Mouse (Mus musculus): ENCODE data around the gene Csf2rb. TPM values are rescaled to one million over a fixed set of nuclear protein-coding genes. Genes with fewer than 3 reads are reported as not detected.
"Not testable (repeated sequence)": the region's sequence is repeated elsewhere in the genome, so short reads cannot be mapped to it uniquely, and the experiment has no call there.

Gene Csf2rb
- polyA plus RNA-seq (2016; fragmentation: Nextera tagmentation; extraction: Ambion mirVana): 0.90 and 0.91 TPM in 2 replicates

DNA sequence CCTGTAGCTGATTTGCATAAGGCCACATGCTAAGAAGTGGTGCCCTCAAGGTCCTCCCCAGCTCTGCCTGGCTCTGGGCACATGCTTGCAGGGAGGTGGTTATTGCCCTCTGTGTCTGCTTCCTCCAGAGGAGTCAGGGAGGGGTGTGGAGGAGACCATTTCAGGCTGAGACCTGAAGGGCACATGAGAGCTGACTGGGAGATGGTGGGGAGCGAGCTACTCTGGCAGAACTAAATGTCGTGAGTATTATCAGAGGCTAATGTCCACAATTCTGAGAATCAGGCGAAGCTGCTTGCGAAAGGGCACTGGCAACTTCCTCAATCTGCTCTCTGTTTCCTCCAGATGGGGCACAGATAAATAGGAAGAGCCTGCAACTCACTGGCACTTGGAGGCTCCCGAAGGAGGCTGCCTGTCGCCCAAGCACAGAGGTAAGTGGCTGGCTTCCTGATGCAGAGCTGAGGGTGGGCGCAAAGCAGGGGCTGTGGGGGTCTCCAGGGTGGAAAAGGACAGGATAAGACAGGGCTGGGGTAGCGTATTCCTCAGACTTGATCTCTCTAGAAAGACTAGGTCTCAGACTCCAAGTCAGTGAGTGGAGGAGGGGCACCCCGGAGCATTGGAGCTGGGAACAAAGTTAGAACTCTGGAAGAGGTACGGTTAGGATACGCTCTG lies at the start of gene Csf2rb:
Gene Csf2rb, plus strand, starts transcription at position 82 of the 669 bp plus-strand sequence.
- H3K4me3 ChIP-seq (replicated peaks): no peak within 1 kb of the TSS
- no peaks in the 10 kb centered on the region for H3K9me3 ChIP-seq
- peaks cover 5% of the 10 kb centered on the region; the same call in 1 of the 2 replicates for H3K4me1 ChIP-seq
- H3K4me2 ChIP-seq: no peak within 1 kb of the TSS
- no peaks in the 10 kb centered on the region for H3K36me3 ChIP-seq (replicated peaks)
- no peak for ATAC-seq (ENCODE audit: low FRiP score)
- no peak within 1 kb of the TSS for H3K9ac ChIP-seq
- H3K27ac ChIP-seq: no peak within 1 kb of the TSS
- no peaks in the 10 kb centered on the region for H3K27me3 ChIP-seq
- WGBS: 83% methylated on average over 11 of the region's 11 CpGs

DNA sequence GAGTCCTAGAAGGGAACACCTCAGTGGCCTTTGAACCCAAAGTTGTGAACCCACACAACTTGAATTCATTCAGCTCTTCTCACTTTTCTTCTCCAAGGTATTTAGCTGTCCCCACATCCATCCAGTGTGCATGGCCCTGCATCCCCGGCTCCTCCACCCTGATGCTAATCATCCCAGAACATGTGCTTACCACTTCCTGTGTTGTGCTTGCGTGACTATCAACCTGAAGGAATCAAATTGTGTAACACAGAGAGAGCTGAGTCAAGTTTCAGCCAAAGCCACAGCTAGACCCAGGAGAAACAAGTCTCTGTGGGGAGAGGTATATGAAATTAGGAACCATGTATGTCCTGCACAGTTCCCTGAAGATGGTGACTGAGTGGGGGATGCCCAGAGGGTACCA lies 47.2 kb upstream of the Csf2rb start:
- H3K4me2 ChIP-seq: no peak overlapping the region
- H3K9me3 ChIP-seq: no peaks in the 10 kb centered on the region
- no peaks in the 10 kb centered on the region for H3K36me3 ChIP-seq (replicated peaks)
- H3K4me1 ChIP-seq: no peaks in the 10 kb centered on the region
- H3K27me3 ChIP-seq: no peaks in the 10 kb centered on the region
- H3K9ac ChIP-seq: no peak overlapping the region
- no peak for ATAC-seq (ENCODE audit: low FRiP score)
- H3K4me3 ChIP-seq (replicated peaks): no peak overlapping the region
- WGBS: 84% methylated on average over 2 of the region's 2 CpGs
- H3K27ac ChIP-seq: no peak overlapping the region

DNA sequence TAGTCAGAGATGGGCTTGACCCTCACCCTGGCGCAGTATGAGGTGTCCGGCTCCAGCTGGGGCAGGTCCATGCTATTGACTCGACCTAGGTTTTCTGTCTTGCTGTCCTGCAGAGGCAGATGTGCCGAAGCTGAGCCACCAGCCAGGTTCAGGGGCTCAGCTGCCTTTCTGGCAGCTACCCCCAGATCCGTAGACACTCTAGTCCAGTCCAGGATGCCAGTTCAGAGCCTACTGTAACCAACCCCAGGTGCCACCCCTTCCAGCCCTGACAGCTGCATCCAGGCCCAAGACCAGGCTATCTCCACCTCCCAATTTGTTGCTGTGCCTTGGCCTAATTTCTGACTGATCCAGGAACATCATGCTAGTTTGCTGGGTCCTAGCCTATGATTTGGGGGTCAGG lies 37.6 kb upstream of the Csf2rb start:
- no peak for ATAC-seq (ENCODE audit: low FRiP score)
- no peak overlapping the region for H3K27ac ChIP-seq
- peaks cover 3% of the 10 kb centered on the region for H3K4me1 ChIP-seq
- H3K4me3 ChIP-seq (replicated peaks): no peak overlapping the region
- 84% methylated on average over 5 of the region's 5 CpGs for WGBS
- no peaks in the 10 kb centered on the region for H3K27me3 ChIP-seq
- no peak overlapping the region for H3K9ac ChIP-seq
- H3K4me2 ChIP-seq: no peak overlapping the region
- no peaks in the 10 kb centered on the region for H3K36me3 ChIP-seq (replicated peaks)
- H3K9me3 ChIP-seq: no peaks in the 10 kb centered on the region

DNA sequence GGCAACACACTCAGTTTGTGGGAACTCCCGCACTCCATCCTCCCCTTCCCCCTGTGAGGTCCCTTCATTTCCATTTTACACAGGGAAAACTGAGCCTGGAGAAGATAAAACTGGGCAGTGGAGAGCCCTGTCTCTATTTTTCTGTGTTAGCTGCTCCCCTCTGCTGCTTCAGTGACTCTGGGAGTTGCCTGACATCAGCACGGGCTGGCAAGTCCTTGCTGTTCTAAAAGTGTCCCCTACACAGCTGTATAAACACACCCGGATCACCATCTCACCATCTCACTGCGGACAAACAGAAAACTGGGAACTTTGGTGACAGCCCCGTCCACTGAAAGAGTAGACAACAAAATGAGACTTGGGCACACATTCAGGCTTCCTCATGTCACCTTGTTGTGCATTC lies 35.8 kb upstream of the Csf2rb start:
- H3K4me1 ChIP-seq; H3K27ac ChIP-seq; H3K36me3 ChIP-seq (replicated peaks); H3K9me3 ChIP-seq; ATAC-seq (ENCODE audit: low FRiP score); H3K9ac ChIP-seq; H3K4me2 ChIP-seq; H3K27me3 ChIP-seq; H3K4me3 ChIP-seq (replicated peaks): not testable (repeated sequence)
- WGBS: 82% methylated on average over 5 of the region's 5 CpGs

DNA sequence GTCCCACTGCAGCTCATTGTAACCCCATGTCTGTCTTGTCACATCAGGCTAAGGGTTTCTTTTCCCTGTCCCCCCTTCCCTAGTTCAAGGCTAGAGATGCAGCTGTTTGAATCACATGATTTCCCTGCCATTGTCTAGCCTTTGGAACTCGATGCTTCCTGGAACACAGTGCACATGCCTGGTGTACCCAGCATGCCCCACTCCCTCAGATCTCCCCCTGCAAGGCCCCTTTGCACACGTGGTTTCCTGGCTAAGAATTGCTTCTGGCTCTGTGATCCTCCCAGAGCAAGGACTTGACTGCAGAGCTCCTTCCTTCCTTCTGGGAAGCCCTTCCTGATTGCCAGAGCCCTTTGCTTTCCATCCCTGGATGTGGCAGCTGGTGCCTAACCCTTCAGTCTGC lies 32.3 kb upstream of the Csf2rb start:
- not testable (repeated sequence) for H3K27ac ChIP-seq, H3K4me2 ChIP-seq
- 13% methylated on average over 2 of the region's 2 CpGs for WGBS

DNA sequence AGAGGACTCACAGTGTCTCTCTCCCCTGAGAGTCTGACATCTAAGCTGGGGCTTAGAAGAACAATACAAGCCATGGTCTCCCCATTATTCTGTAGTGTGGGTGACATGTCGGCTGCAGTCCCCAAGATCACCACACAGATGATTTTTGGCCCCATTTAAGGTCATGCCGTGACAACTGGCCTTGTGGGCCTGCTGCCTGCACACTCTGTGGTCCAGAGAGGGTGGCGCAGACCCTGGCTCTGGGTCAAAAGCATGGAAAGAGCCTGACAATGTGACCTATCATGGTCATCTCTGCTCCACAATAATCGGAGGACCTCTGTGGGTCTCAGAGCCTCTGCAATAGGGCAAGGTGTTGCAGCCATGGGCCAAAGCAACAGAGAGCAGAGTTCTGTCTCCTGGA lies 31.8 kb upstream of the Csf2rb start:
- peaks cover 4% of the 10 kb centered on the region for H3K4me1 ChIP-seq
- H3K4me3 ChIP-seq (replicated peaks): no peak overlapping the region
- no peak overlapping the region for H3K27ac ChIP-seq
- WGBS: 86% methylated on average over 4 of the region's 4 CpGs
- H3K36me3 ChIP-seq (replicated peaks): no peaks in the 10 kb centered on the region
- no peaks in the 10 kb centered on the region for H3K27me3 ChIP-seq
- H3K4me2 ChIP-seq: no peak overlapping the region
- no peak overlapping the region for H3K9ac ChIP-seq
- H3K9me3 ChIP-seq: no peaks in the 10 kb centered on the region
- no peak for ATAC-seq (ENCODE audit: low FRiP score)

More for the DNA sequence above, 32.3 kb upstream of the Csf2rb start:
- H3K36me3 ChIP-seq (replicated peaks); H3K9me3 ChIP-seq; H3K9ac ChIP-seq; H3K4me1 ChIP-seq; H3K4me3 ChIP-seq (replicated peaks); H3K27me3 ChIP-seq; ATAC-seq (ENCODE audit: low FRiP score): not testable (repeated sequence)

DNA sequence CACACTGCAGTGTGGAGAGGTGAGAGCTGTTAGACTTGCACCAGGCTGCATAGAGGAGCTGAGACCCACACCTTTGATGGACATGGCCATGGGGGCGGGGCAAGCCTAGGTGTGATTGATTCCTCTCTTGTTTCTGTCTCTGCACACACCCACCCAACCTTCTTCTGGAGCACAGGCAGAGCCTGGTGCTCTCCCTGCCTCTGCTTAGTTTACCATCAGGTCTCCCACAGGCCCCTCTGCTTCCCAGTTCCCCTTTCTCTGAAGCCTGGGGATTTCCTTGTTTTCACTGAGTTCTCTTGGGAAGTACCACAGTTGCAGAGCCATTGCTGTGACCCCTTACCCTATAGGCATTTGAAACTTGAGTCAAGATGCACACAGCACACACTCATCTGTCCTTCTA lies 27.0 kb upstream of the Csf2rb start:
- Histone ChIP-seq H3K4me2 (no peak overlapping the region), H3K4me1 (no peaks in the 10 kb centered on the region), H3K36me3 (replicated peaks) (no peaks in the 10 kb centered on the region), H3K9me3 (no peaks in the 10 kb centered on the region), H3K9ac (no peak overlapping the region), H3K4me3 (replicated peaks) (no peak overlapping the region), H3K27ac (no peak overlapping the region), H3K27me3 (no peaks in the 10 kb centered on the region)
- no peak for ATAC-seq (ENCODE audit: low FRiP score)
- WGBS: 94% methylated on average over 1 of the region's 1 CpGs

DNA sequence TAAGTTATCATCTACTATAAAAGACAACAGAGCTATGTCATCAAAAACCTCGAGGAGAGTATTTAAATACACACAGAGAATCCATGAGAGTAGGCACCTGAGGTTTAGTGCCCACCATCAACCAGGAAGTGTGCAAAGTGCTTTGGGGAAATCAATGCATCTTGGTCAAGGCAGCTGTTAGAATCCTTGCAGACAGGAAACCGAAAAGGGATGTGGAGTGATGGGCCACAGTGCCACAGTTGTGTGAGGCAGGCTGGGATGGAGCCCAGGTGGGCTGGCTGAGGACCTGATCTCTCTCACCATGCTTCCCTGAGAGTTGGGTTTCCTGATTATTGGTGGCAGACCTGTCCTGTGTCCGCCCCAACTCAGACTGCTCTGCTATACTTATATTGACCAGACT lies 25.9 kb upstream of the Csf2rb start:
- H3K27me3 ChIP-seq: no peaks in the 10 kb centered on the region
- H3K27ac ChIP-seq: no peak overlapping the region
- no peaks in the 10 kb centered on the region for H3K36me3 ChIP-seq (replicated peaks)
- no peak overlapping the region for H3K4me3 ChIP-seq (replicated peaks)
- 77% methylated on average over 3 of the region's 3 CpGs for WGBS
- no peaks in the 10 kb centered on the region for H3K4me1 ChIP-seq
- H3K4me2 ChIP-seq: no peak overlapping the region
- H3K9ac ChIP-seq: no peak overlapping the region
- no peak for ATAC-seq (ENCODE audit: low FRiP score)
- H3K9me3 ChIP-seq: no peaks in the 10 kb centered on the region

DNA sequence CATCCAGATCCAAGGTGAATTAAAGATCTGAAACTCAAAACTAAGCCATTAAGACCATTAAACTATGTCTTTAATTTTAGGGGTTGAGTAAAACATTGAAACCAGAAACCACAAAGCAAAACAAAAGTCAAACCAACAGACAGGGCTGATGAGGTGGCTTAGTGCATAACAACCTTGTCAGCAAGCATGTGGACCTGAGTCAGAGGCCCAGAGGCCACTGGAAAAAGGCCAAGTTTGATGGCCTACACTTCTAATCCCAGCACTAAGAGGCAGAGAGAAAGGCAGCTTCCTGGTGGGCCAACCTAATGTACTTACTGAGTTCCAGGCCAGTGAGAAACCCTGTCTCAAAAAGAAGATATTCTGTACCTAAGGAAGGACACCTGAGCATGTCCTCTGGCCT lies 24.8 kb upstream of the Csf2rb start:
- no peak overlapping the region for H3K27ac ChIP-seq
- H3K27me3 ChIP-seq: no peaks in the 10 kb centered on the region
- H3K9me3 ChIP-seq: no peaks in the 10 kb centered on the region
- no peak overlapping the region for H3K9ac ChIP-seq
- no peak for ATAC-seq (ENCODE audit: low FRiP score)
- no peaks in the 10 kb centered on the region for H3K4me1 ChIP-seq
- no peak overlapping the region for H3K4me2 ChIP-seq
- H3K4me3 ChIP-seq (replicated peaks): no peak overlapping the region
- H3K36me3 ChIP-seq (replicated peaks): no peaks in the 10 kb centered on the region

DNA sequence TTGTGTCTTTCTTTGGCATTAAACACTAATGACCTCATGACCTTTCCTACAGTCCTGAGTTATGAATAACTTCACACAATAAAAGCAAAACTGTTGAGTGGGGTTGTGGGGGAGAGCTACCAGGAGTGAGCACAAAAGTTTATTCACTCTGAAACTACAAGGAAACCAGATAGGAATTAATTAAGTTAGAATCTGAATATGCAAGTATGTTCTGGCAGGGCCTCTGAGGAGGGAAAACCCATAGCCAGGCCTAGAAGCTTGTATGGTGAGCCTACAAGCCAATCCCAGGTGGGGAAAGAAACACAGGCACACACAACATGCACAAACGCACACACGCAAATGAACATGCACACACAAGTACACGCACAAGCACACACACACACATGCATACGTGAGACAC lies 22.8 kb upstream of the Csf2rb start:
- H3K27me3 ChIP-seq: no peaks in the 10 kb centered on the region
- H3K4me2 ChIP-seq: no peak overlapping the region
- no peak overlapping the region for H3K27ac ChIP-seq
- no peak for ATAC-seq (ENCODE audit: low FRiP score)
- H3K4me3 ChIP-seq (replicated peaks): no peak overlapping the region
- 93% methylated on average over 4 of the region's 4 CpGs for WGBS
- no peak overlapping the region for H3K9ac ChIP-seq
- H3K9me3 ChIP-seq: no peaks in the 10 kb centered on the region
- H3K36me3 ChIP-seq (replicated peaks): no peaks in the 10 kb centered on the region
- H3K4me1 ChIP-seq: no peaks in the 10 kb centered on the region

DNA sequence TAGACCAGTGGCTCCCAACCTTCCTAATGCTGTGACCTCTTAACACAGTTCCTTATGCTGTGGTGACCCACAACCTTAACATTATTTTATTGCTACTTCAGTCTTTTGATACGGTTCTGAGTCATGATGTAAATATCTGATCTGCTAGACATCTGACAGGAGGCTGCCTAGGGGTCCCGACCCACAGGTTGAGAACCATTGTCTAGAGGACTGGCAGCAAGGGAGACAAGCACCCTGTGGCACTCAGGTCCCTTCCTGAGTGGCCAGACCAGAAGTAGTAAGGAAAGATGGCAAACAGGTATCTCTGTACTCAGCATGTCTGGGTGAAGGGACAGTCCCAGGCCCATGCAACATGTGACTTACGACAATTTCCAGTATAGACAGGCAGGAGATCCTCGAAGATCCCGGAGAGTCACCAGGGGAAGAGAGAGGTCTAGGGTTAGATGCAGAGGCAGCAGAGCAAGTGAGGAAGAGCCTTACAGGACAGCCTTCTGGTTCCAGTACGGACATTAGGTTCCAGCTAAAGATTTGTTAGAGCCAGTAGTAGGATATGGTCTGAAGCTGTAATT lies 21.8 kb upstream of the Csf2rb start:
- no peaks in the 10 kb centered on the region for H3K27me3 ChIP-seq
- H3K9me3 ChIP-seq: no peaks in the 10 kb centered on the region
- WGBS: 87% methylated on average over 6 of the region's 6 CpGs
- H3K36me3 ChIP-seq (replicated peaks): no peaks in the 10 kb centered on the region
- ATAC-seq (ENCODE audit: low FRiP score): no peak
- H3K27ac ChIP-seq: no peak overlapping the region
- no peaks in the 10 kb centered on the region for H3K4me1 ChIP-seq
- H3K9ac ChIP-seq: no peak overlapping the region
- H3K4me2 ChIP-seq: no peak overlapping the region
- H3K4me3 ChIP-seq (replicated peaks): no peak overlapping the region

DNA sequence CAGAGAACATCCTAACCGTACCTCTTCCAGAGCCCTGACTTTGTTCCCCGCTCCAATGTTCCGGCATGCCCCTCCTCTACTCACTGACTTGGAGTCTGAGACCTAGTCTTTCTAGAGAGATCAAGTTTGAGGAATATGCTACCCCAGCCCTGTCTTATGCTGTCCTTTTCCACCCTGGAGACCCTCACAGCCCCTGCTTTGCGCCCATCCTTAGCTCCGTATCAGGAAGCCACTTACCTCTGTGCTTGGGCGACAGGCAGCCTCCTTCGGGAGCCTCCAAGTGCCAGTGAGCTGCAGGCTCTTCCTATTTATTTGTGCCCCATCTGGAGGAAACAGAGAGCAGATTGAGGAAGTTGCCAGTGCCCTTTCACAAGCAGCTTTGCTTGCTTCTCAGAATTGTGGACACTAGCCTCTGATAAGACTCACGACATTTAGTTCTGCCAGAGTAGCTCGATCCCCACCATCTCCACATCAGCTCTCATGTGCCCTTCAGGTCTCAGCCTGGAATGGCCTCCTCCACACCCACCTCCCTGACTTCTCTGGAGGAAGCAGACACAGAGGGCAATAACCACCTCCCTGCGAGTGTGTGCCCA lies 20.1 kb upstream of the Csf2rb start, which contains the start of gene Csf2rb2:
Gene Csf2rb2, minus strand, starts transcription at position 381 of the 593 bp plus-strand sequence.
- no peak within 1 kb of the TSS for H3K4me3 ChIP-seq (replicated peaks)
- no peak within 1 kb of the TSS for H3K4me2 ChIP-seq
- H3K4me1 ChIP-seq: no peaks in the 10 kb centered on the region
- 90% methylated on average over 10 of the region's 10 CpGs for WGBS
- H3K9ac ChIP-seq: no peak within 1 kb of the TSS
- H3K27ac ChIP-seq: no peak within 1 kb of the TSS
- H3K36me3 ChIP-seq (replicated peaks): no peaks in the 10 kb centered on the region
- no peaks in the 10 kb centered on the region for H3K9me3 ChIP-seq
- ATAC-seq (ENCODE audit: low FRiP score): no peak
- no peaks in the 10 kb centered on the region for H3K27me3 ChIP-seq

DNA sequence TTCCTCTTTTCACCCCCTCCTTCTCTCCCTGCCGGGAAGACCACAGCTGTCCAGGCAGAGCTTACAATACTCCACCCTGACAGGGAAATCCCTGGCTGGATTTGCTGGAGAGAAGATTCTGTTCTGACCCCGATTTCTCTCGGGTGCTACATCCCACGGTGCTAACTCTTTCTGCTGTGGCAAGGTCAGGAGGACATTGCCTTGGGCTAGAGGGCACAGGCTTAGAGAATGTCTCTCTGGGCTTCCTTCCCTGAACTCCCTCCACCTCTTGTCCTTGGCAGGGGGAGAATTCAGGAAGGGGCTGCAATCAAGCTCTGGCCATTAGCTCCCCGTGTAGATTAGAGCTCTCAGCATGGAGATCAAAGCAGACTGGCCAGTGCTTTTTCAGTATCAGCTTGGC lies 15.7 kb upstream of the Csf2rb start:
- H3K9me3 ChIP-seq: no peaks in the 10 kb centered on the region
- no peaks in the 10 kb centered on the region for H3K4me1 ChIP-seq
- H3K9ac ChIP-seq: no peak overlapping the region
- 58% methylated on average over 5 of the region's 5 CpGs for WGBS
- no peaks in the 10 kb centered on the region for H3K36me3 ChIP-seq (replicated peaks)
- H3K27ac ChIP-seq: no peak overlapping the region
- H3K27me3 ChIP-seq: no peaks in the 10 kb centered on the region
- ATAC-seq (ENCODE audit: low FRiP score): no peak
- H3K4me3 ChIP-seq (replicated peaks): no peak overlapping the region
- H3K4me2 ChIP-seq: no peak overlapping the region
